ENCODE assay signal across 13 mouse cellular contexts in the genomic region with DNA sequence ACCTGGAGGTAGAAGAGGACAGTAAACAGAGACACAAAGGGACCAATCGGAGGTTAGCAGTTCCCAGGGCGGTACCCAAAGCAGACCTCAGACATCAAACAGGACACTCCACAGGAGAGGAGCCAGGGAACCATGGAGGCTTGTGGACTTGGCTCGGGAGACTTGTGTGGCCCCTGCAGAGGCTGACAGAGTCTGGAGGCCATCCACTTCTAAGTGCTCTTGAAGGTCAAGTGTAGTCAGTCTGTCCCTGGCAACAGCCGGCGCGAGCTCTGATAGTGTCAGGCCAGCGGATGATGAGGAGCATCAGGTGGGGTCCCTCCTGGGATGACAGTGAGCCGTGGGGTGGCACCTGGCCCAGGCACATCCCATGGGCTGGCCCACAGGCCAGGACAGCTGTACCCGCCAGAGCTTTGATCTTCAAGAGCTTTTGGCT. TPM values are rescaled to one million over a fixed set of nuclear protein-coding genes. Genes with fewer than 3 reads are reported as not detected.
DNase-seq lines count a peak whose midpoint lies in the region; ATAC-seq lines count a peak whose summit lies in the region.
"Had no signal": no experiment of that assay in that cellular context is flagged by ENCODE, and none has a peak within 500 bp of the region (broad histone marks: within the 10 kb centered on the region; RNA-seq: fewer than 3 reads in every experiment).

No protein-coding gene starts in this region.

- no peak for DNase-seq in lung, adult 18-20 months
- DNase-seq in gastrocnemius, adult 8-10 months (ENCODE audit: low spot score in 2 of 2) = peak; percentile 86 to 90
- peak; percentile 96 for DNase-seq in skeletal muscle tissue, adult 2 months (ENCODE audit: low read depth, low spot score)
- no peak for DNase-seq in left cerebral cortex, postnatal 10 days (ENCODE audit: extremely low spot score in 1 of 2, low spot score in 2 of 2)
- DNase-seq in frontal cortex, postnatal 36 days (ENCODE audit: low spot score in 2 of 2) = no peak
- no peak for DNase-seq in urinary bladder, adult 18-20 months (ENCODE audit: low spot score in 2 of 2)
- DNase-seq: liver, embryonic 13.5 days; midbrain, embryonic 14.5 days; right cerebral cortex, postnatal 25 days had no signal

- H3K9me3 ChIP-seq in lung, embryonic 16.5 days (ENCODE audit: control insufficient read depth, low read length) = no peaks in the 10 kb centered on the region
- H3K9me3 ChIP-seq in heart, embryonic 15.5 days (replicated peaks) = no peaks in the 10 kb centered on the region
- H3K9me3 ChIP-seq: hindbrain, embryonic 15.5 days; liver, embryonic 13.5 days had no signal

- no peak overlapping the region for H3K4me3 ChIP-seq in lung, embryonic 16.5 days (ENCODE audit: low read length)
- H3K4me3 ChIP-seq in heart, embryonic 15.5 days = no peak overlapping the region
- H3K4me3 ChIP-seq: hindbrain, embryonic 15.5 days; liver, embryonic 13.5 days had no signal

- no peak overlapping the region for H3K27ac ChIP-seq in lung, embryonic 16.5 days (ENCODE audit: low read length)
- H3K27ac ChIP-seq in heart, embryonic 15.5 days = peak overlapping the region; percentile 45
- H3K27ac ChIP-seq: hindbrain, embryonic 15.5 days; liver, embryonic 13.5 days had no signal

- H3K36me3 ChIP-seq in lung, embryonic 16.5 days (ENCODE audit: control insufficient read depth, insufficient read depth, low read length) = no peaks in the 10 kb centered on the region
- H3K36me3 ChIP-seq in heart, embryonic 15.5 days = peaks cover 4% of the 10 kb centered on the region; the same call in 1 of the 2 replicates
- H3K36me3 ChIP-seq: hindbrain, embryonic 15.5 days; liver, embryonic 13.5 days had no signal

- H3K27me3 ChIP-seq in lung, embryonic 16.5 days (ENCODE audit: control insufficient read depth, insufficient read depth, low read depth, low read length) = no peaks in the 10 kb centered on the region
- H3K27me3 ChIP-seq in heart, embryonic 15.5 days = no peaks in the 10 kb centered on the region
- H3K27me3 ChIP-seq: CH12.LX; hindbrain, embryonic 15.5 days; liver, embryonic 13.5 days had no signal

- ATAC-seq in lung, embryonic 16.5 days (ENCODE audit: low read depth) = peak; percentile 31; the same call in 1 of the 2 replicates
- ATAC-seq in heart, embryonic 15.5 days (replicated peaks; ENCODE audit: insufficient number of reproducible peaks, insufficient read depth, low FRiP score, low read depth) = peak; percentile 40

- H3K9ac ChIP-seq in lung, embryonic 16.5 days (ENCODE audit: low read length) = no peak overlapping the region
- H3K9ac ChIP-seq in heart, embryonic 15.5 days = no peak overlapping the region
- H3K9ac ChIP-seq: hindbrain, embryonic 15.5 days; liver, embryonic 13.5 days had no signal

- H3K4me2 ChIP-seq in lung, embryonic 16.5 days (ENCODE audit: low read depth, low read length) = no peak overlapping the region
- no peak overlapping the region for H3K4me2 ChIP-seq in heart, embryonic 15.5 days
- H3K4me2 ChIP-seq: hindbrain, embryonic 15.5 days; liver, embryonic 13.5 days had no signal

- peaks cover 9% of the 10 kb centered on the region for H3K4me1 ChIP-seq in lung, embryonic 16.5 days (replicated peaks; ENCODE audit: control insufficient read depth, insufficient read depth, low read length)
- peaks cover 44% of the 10 kb centered on the region for H3K4me1 ChIP-seq in heart, embryonic 15.5 days (replicated peaks)

- intact Hi-C loops in left cerebral cortex, postnatal 10 days (cut with DNase I) = no loop called here

- 31% methylated on average over 9 of the region's 9 CpGs for WGBS in lung, embryonic 16.5 days
- 25% methylated on average over 9 of the region's 9 CpGs for WGBS in heart, embryonic 15.5 days

RNA-seq across cellular contexts. Expression of a gene that starts 40.0 kb away (rescaled TPM):
- polyA plus RNA-seq in lung, embryonic 16.5 days (2015; fragmentation: Nextera tagmentation; extraction: Ambion mirVana) = 46.7 and 52.2 TPM in 2 replicates
- total RNA-seq in gastrocnemius, adult 8-10 months (2022) = 1 to 10 TPM; 5.5 to 9.6 (median 8.4) TPM
- polyA plus RNA-seq in heart, embryonic 15.5 days (2015; fragmentation: Nextera tagmentation; extraction: Ambion mirVana) = 6.5 and 14.6 TPM in 2 replicates
- 10 to 100 TPM; 49.3 to 54.0 TPM for total RNA-seq in left cerebral cortex, postnatal 10 days (2021)
- total RNA-seq: CH12.LX had no signal

Comparison
In these comparisons a context has a peak if more than half of its experiments do, and no peak if none do; other contexts are left out.
1. DNase-seq: peak in gastrocnemius, adult 8-10 months (2 of 2) and skeletal muscle tissue, adult 2 months (single experiment); none in lung, adult 18-20 months (0 of 2), left cerebral cortex, postnatal 10 days (0 of 2), frontal cortex, postnatal 36 days (0 of 2) and urinary bladder, adult 18-20 months (0 of 2).
2. RNA of a gene that starts 40.0 kb away (total RNA-seq): 49.3 to 54.0 TPM in left cerebral cortex, postnatal 10 days; 5.5 to 9.6 TPM in gastrocnemius, adult 8-10 months; every median in the first group is over 4 times any median in the second.